Mouse (Mus musculus) liver, adult 2 months (tissue): Measurements from ENCODE around the gene Pgam2. TPM values are rescaled to one million over a fixed set of nuclear protein-coding genes. Genes with fewer than 3 reads are reported as not detected.
A peak's percentile ranks its signal among the peaks of the same experiment; 100 is the strongest.

Experiments
- DNase-seq: peaks from one replicate; pipeline ENCODE4 v3.0.0-alpha.2; 2011; ENCODE audit warnings: low read depth, low spot score; ENCODE audit errors: extremely low read depth
- H3K27ac ChIP-seq: fragments of 200-500 bp; replicated peaks from 2 replicates; pipeline ENCODE4 v1.5.1; 2012; ENCODE audit warnings: low read depth, mild to moderate bottlenecking, control low read depth, inconsistent platforms, low read length; ENCODE audit not compliant: insufficient read depth
- H3K27me3 ChIP-seq: fragments of 200-500 bp; 2 replicates; pipeline ENCODE4 v1.6.1; 2012; ENCODE audit warnings: mild to moderate bottlenecking, moderate library complexity, low read length, inconsistent platforms; ENCODE audit not compliant: control insufficient read depth, insufficient read depth
- H3K36me3 ChIP-seq: fragments of 200-500 bp; 2 replicates; pipeline ENCODE4 v1.6.1; 2012; ENCODE audit warnings: low read length, inconsistent platforms; ENCODE audit not compliant: control insufficient read depth, insufficient read depth
- H3K4me1 ChIP-seq: fragments of 200-500 bp; 2 replicates; pipeline ENCODE4 v1.6.1; 2011; ENCODE audit warnings: low read length; ENCODE audit not compliant: control insufficient read depth, insufficient read depth
- H3K4me3 ChIP-seq: fragments of 200-500 bp; 2 replicates; pipeline ENCODE4 v1.5.1; 2011; ENCODE audit warnings: low read depth, mild to moderate bottlenecking, control low read depth, low read length, moderate library complexity; ENCODE audit not compliant: insufficient read depth
- H3K79me2 ChIP-seq: fragments of 200-500 bp; 2 replicates; pipeline ENCODE4 v1.6.1; 2012; ENCODE audit warnings: inconsistent platforms, mild to moderate bottlenecking, low read length, moderate library complexity; ENCODE audit not compliant: control insufficient read depth, insufficient read depth
- H3K9ac ChIP-seq: fragments of 200-500 bp; 2 replicates; pipeline ENCODE4 v1.6.1; 2012; ENCODE audit warnings: low read depth, mild to moderate bottlenecking, control low read depth, inconsistent platforms, low read length
- CTCF ChIP-seq: fragments of 200-500 bp; IDR thresholded peaks from 2 replicates; pipeline ENCODE4 v1.5.1; 2011; ENCODE audit warnings: low read depth, low read length, control low read depth
- POLR2A ChIP-seq: fragments of 200-500 bp; IDR thresholded peaks from 2 replicates; pipeline ENCODE4 v1.6.1; 2011; ENCODE audit warnings: low read length, control low read depth; ENCODE audit not compliant: insufficient read depth; ENCODE audit errors: extremely low read depth
- WGBS: fragments of 180-500 bp; shearing (Covaris S2); methylation state at CpG from one replicate; pipeline ENCODE4 v1.1.7; 2018; 5-methylcytosine and 5-hydroxymethylcytosine counted together
- polyA plus RNA-seq: library from polyadenylated mRNA; depleted of rRNA; stranded (reverse); fragments of >200 nt; gene quantifications from 2 replicates; pipeline ENCODE4 v1.2.3, GENCODE M21; 2012; rRNA removed
- total RNA-seq: library from RNA; depleted of rRNA; stranded (reverse); fragments of >200 nt; gene quantifications from 2 replicates; pipeline ENCODE4 v1.2.3, GENCODE M21; 2014; rRNA removed

Gene Pgam2
- total and polyA plus RNA-seq, 2 experiments, result 0.92 TPM; not detected in 1

- no peak for DNase-seq
- WGBS, result 91% methylated on average over 6 of the region's 6 CpGs
- Histone ChIP-seq H3K36me3 (no peaks in the 10 kb centered on the region), H3K27me3 (no peaks in the 10 kb centered on the region), H3K4me1 (peaks cover 4% of the 10 kb centered on the region; the same call in 1 of the 2 replicates), H3K9ac (no peak overlapping the region), H3K4me3 (no peak overlapping the region), H3K79me2 (no peaks in the 10 kb centered on the region), H3K27ac (no peak overlapping the region)
- no peak for TF ChIP-seq CTCF
- no peak for TF ChIP-seq POLR2A
Measured at GRCm38 (mm10) chr11:5780035-5780499, 23.5 kb downstream of the Pgam2 start.

GRCm38 (mm10) chr11:5778481-5778880 lies 25.1 kb downstream of the Pgam2 start:
- peaks cover 4% of the 10 kb centered on the region; the same call in 1 of the 2 replicates for H3K4me1 ChIP-seq
- DNase-seq, result no peak
- no peaks in the 10 kb centered on the region for H3K79me2 ChIP-seq
- no peak overlapping the region for H3K4me3 ChIP-seq
- H3K9ac ChIP-seq, result no peak overlapping the region
- H3K36me3 ChIP-seq, result no peaks in the 10 kb centered on the region
- 85% methylated on average over 2 of the region's 2 CpGs for WGBS
- H3K27ac ChIP-seq, result no peak overlapping the region
- no peaks in the 10 kb centered on the region for H3K27me3 ChIP-seq
- peak; percentile 42; the same call in 1 of the 2 replicates for TF ChIP-seq CTCF
- no peak for TF ChIP-seq POLR2A

- TF ChIP-seq POLR2A (no peak), CTCF (no peak)
- DNase-seq, result no peak
- no peak overlapping the region for H3K4me3 ChIP-seq
- H3K27me3 ChIP-seq, result no peaks in the 10 kb centered on the region
- H3K79me2 ChIP-seq, result no peaks in the 10 kb centered on the region; the same call in 1 of the 2 replicates
- H3K36me3 ChIP-seq, result peaks cover 7% of the 10 kb centered on the region; the same call in 1 of the 2 replicates
- 88% methylated on average over 6 of the region's 6 CpGs for WGBS
- H3K9ac ChIP-seq, result no peak overlapping the region
- H3K27ac ChIP-seq, result no peak overlapping the region
- H3K4me1 ChIP-seq, result no peaks in the 10 kb centered on the region; the same call in 1 of the 2 replicates
Measured at GRCm38 (mm10) chr11:5766019-5766418, 37.5 kb downstream of the Pgam2 start.

DNA sequence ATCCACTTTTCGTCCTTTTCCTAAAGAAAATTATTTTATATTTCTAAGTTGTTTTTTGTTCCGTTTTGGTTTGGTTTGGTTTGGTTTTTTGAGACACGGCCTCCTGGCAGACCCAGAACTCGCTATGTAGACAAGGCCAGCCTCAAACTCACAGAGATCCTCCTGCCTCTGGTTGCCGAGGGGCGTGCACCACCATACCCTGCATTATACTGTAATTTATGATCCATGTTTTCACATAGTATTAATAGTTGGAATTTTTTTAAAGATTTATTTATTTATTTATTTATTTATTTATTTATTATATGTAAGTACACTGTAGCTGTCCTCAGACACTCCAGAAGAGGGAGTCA lies 40.9 kb downstream of the Pgam2 start:
- TF ChIP-seq POLR2A, result no peak
- no peak for TF ChIP-seq CTCF
- peak overlapping the region; percentile 62; the same call in 1 of the 2 replicates for H3K9ac ChIP-seq
- no peak overlapping the region; the same call in 1 of the 2 replicates for H3K27ac ChIP-seq
- H3K4me3 ChIP-seq, result peak overlapping the region; percentile 81
- WGBS, result 8% methylated on average over 6 of the region's 6 CpGs
- no peak for DNase-seq
- peaks cover 2% of the 10 kb centered on the region; the same call in 1 of the 2 replicates for H3K36me3 ChIP-seq
- H3K79me2 ChIP-seq, result peaks cover 3% of the 10 kb centered on the region; the same call in 1 of the 2 replicates
- H3K4me1 ChIP-seq, result peaks cover 3% of the 10 kb centered on the region; the same call in 1 of the 2 replicates
- no peaks in the 10 kb centered on the region for H3K27me3 ChIP-seq

- under 1% methylated on average over 68 of the region's 68 CpGs for WGBS
- peak; percentile 82 for DNase-seq
- peak within 1 kb of the TSS; percentile 89 for H3K27ac ChIP-seq
- peak within 1 kb of the TSS; percentile 81 for H3K4me3 ChIP-seq
- H3K27me3 ChIP-seq, result no peaks in the 10 kb centered on the region
- peak within 1 kb of the TSS; percentile 93 for H3K9ac ChIP-seq
- H3K36me3 ChIP-seq, result peaks cover 2% of the 10 kb centered on the region; the same call in 1 of the 2 replicates
- H3K4me1 ChIP-seq, result peaks cover 3% of the 10 kb centered on the region; the same call in 1 of the 2 replicates
- H3K79me2 ChIP-seq, result peaks cover 3% of the 10 kb centered on the region; the same call in 1 of the 2 replicates
- TF ChIP-seq POLR2A (peak; percentile 96), CTCF (peak; percentile 22; the same call in 1 of the 2 replicates)
Measured at GRCm38 (mm10) chr11:5761820-5762632, 41.5 kb downstream of the Pgam2 start, which contains the start of gene Urgcp. Urgcp (minus strand) TSS chr11:5762376.

GRCm38 (mm10) chr11:5753755-5754154 lies 49.8 kb downstream of the Pgam2 start:
- peaks cover 3% of the 10 kb centered on the region; the same call in 1 of the 2 replicates for H3K79me2 ChIP-seq
- WGBS, result 95% methylated on average over 2 of the region's 2 CpGs
- peaks cover 5% of the 10 kb centered on the region; the same call in 1 of the 2 replicates for H3K36me3 ChIP-seq
- H3K27me3 ChIP-seq, result no peaks in the 10 kb centered on the region
- no peak overlapping the region for H3K4me3 ChIP-seq
- DNase-seq, result no peak
- TF ChIP-seq POLR2A (no peak), CTCF (no peak)
- no peak overlapping the region for H3K27ac ChIP-seq
- no peaks in the 10 kb centered on the region for H3K4me1 ChIP-seq
- no peak overlapping the region for H3K9ac ChIP-seq

Other genes starting within 250 kb of the Pgam2 start
- gene Ankrd36, start 234.0 kb downstream of the Pgam2 start, total RNA-seq, result not detected in 2 replicates
- 0.04 TPM in 1 of 2 replicates, not detected in the other for gene Ankrd36, start 234.0 kb downstream of the Pgam2 start, polyA plus RNA-seq
- gene Mrps24, start 88.1 kb downstream of the Pgam2 start, total RNA-seq, result 90.7 and 107 TPM in 2 replicates
- 269 and 290 TPM in 2 replicates for gene Mrps24, start 88.1 kb downstream of the Pgam2 start, polyA plus RNA-seq
- 9.5 and 12.3 TPM in 2 replicates for gene Urgcp, start 41.4 kb downstream of the Pgam2 start, total RNA-seq
- gene Urgcp, start 41.4 kb downstream of the Pgam2 start, polyA plus RNA-seq, result 15.2 and 16.8 TPM in 2 replicates
- 17.0 and 17.5 TPM in 2 replicates for gene Dbnl, start 15.2 kb downstream of the Pgam2 start, total RNA-seq
- 25.6 and 27.1 TPM in 2 replicates for gene Dbnl, start 15.2 kb downstream of the Pgam2 start, polyA plus RNA-seq
- gene Polm, start 34.3 kb upstream of the Pgam2 start, total RNA-seq, result 2.6 and 2.7 TPM in 2 replicates
- 8.1 and 13.3 TPM in 2 replicates for gene Polm, start 34.3 kb upstream of the Pgam2 start, polyA plus RNA-seq
- 0.83 and 1.7 TPM in 2 replicates for gene Aebp1, start 58.2 kb upstream of the Pgam2 start, total RNA-seq
- 1.4 and 1.6 TPM in 2 replicates for gene Aebp1, start 58.2 kb upstream of the Pgam2 start, polyA plus RNA-seq
- 10.7 and 22.1 TPM in 2 replicates for gene Pold2, start 74.6 kb upstream of the Pgam2 start, total RNA-seq
- 59.5 and 81.1 TPM in 2 replicates for gene Pold2, start 74.6 kb upstream of the Pgam2 start, polyA plus RNA-seq
- gene Myl7, start 95.0 kb upstream of the Pgam2 start, total RNA-seq, result 0.65 and 0.67 TPM in 2 replicates
- 0.55 and 0.64 TPM in 2 replicates for gene Myl7, start 95.0 kb upstream of the Pgam2 start, polyA plus RNA-seq
- gene Gck, start 146.3 kb upstream of the Pgam2 start, total RNA-seq, result 69.5 and 94.4 TPM in 2 replicates
- 112 and 155 TPM in 2 replicates for gene Gck, start 146.3 kb upstream of the Pgam2 start, polyA plus RNA-seq
- 41.6 and 41.8 TPM in 2 replicates for gene Ykt6, start 152.0 kb upstream of the Pgam2 start, total RNA-seq
- gene Ykt6, start 152.0 kb upstream of the Pgam2 start, polyA plus RNA-seq, result 37.4 and 39.9 TPM in 2 replicates